Mouse (Mus musculus): Measurements from ENCODE around the gene Ptprd. TPM values are rescaled to one million over a fixed set of nuclear protein-coding genes. Genes with fewer than 3 reads are reported as not detected.

Ptprd gene
- polyA plus RNA-seq, 1 experiment, result 357 TPM

- no peak overlapping the region for H3K4me3 ChIP-seq (ENCODE audit: insufficient read depth, low read depth, low read length)
- TF ChIP-seq CTCF (IDR thresholded peaks at IDR 0.05; ENCODE audit: insufficient read depth, low read depth, low read length), result no peak
- no peak for TF ChIP-seq POLR2A (IDR thresholded peaks at IDR 0.05; ENCODE audit: insufficient read depth, low read depth, low read length)
- WGBS, result 60% methylated on average over 4 of the region's 4 CpGs
- no peak overlapping the region for H3K27ac ChIP-seq (ENCODE audit: insufficient read depth, low read depth, low read length)
- no peaks in the 10 kb centered on the region for H3K4me1 ChIP-seq (ENCODE audit: control insufficient read depth, insufficient read depth, low read length)
Measured at GRCm38 (mm10) chr4:77399146-77399545, 812.6 kb downstream of the Ptprd start.

- Histone ChIP-seq H3K4me3 (ENCODE audit: insufficient read depth, low read depth, low read length) (no peak overlapping the region), H3K27ac (ENCODE audit: insufficient read depth, low read depth, low read length) (no peak overlapping the region), H3K4me1 (ENCODE audit: control insufficient read depth, insufficient read depth, low read length) (no peaks in the 10 kb centered on the region)
- TF ChIP-seq POLR2A (IDR thresholded peaks at IDR 0.05; ENCODE audit: insufficient read depth, low read depth, low read length) (no peak), CTCF (IDR thresholded peaks at IDR 0.05; ENCODE audit: insufficient read depth, low read depth, low read length) (no peak)
Measured at GRCm38 (mm10) chr4:77361728-77362127, 850.0 kb downstream of the Ptprd start.

- H3K4me3 ChIP-seq (ENCODE audit: insufficient read depth, low read depth, low read length), result no peak overlapping the region
- no peaks in the 10 kb centered on the region for H3K4me1 ChIP-seq (ENCODE audit: control insufficient read depth, insufficient read depth, low read length)
- no peak for TF ChIP-seq CTCF (IDR thresholded peaks at IDR 0.05; ENCODE audit: insufficient read depth, low read depth, low read length)
- no peak for TF ChIP-seq POLR2A (IDR thresholded peaks at IDR 0.05; ENCODE audit: insufficient read depth, low read depth, low read length)
- WGBS, result 92% methylated on average over 4 of the region's 4 CpGs
- no peak overlapping the region for H3K27ac ChIP-seq (ENCODE audit: insufficient read depth, low read depth, low read length)
Measured at GRCm38 (mm10) chr4:77327198-77327597, 884.6 kb downstream of the Ptprd start.

GRCm38 (mm10) chr4:77317060-77317680 is 894.6 kb downstream of the Ptprd start:
- WGBS, result 35% methylated on average over 10 of the region's 10 CpGs
- no peak overlapping the region for H3K4me3 ChIP-seq (ENCODE audit: insufficient read depth, low read depth, low read length)
- TF ChIP-seq POLR2A (IDR thresholded peaks at IDR 0.05; ENCODE audit: insufficient read depth, low read depth, low read length) (no peak), CTCF (IDR thresholded peaks at IDR 0.05; ENCODE audit: insufficient read depth, low read depth, low read length) (no peak)
- no peak overlapping the region for H3K27ac ChIP-seq (ENCODE audit: insufficient read depth, low read depth, low read length)
- H3K4me1 ChIP-seq (ENCODE audit: control insufficient read depth, insufficient read depth, low read length), result no peaks in the 10 kb centered on the region

GRCm38 (mm10) chr4:77316644-77317043 is 895.1 kb downstream of the Ptprd start:
- 17% methylated on average over 2 of the region's 2 CpGs for WGBS
- H3K4me1 ChIP-seq (ENCODE audit: control insufficient read depth, insufficient read depth, low read length), result no peaks in the 10 kb centered on the region

GRCm38 (mm10) chr4:77310127-77310788 is 901.5 kb downstream of the Ptprd start:
- no peak for TF ChIP-seq POLR2A (IDR thresholded peaks at IDR 0.05; ENCODE audit: insufficient read depth, low read depth, low read length)
- no peak for TF ChIP-seq CTCF (IDR thresholded peaks at IDR 0.05; ENCODE audit: insufficient read depth, low read depth, low read length)
- Histone ChIP-seq H3K4me3 (ENCODE audit: insufficient read depth, low read depth, low read length) (no peak overlapping the region), H3K27ac (ENCODE audit: insufficient read depth, low read depth, low read length) (no peak overlapping the region), H3K4me1 (ENCODE audit: control insufficient read depth, insufficient read depth, low read length) (no peaks in the 10 kb centered on the region)
- 92% methylated on average over 3 of the region's 3 CpGs for WGBS

More at GRCm38 (mm10) chr4:77316644-77317043, 895.1 kb downstream of the Ptprd start:
- TF ChIP-seq CTCF (IDR thresholded peaks at IDR 0.05; ENCODE audit: insufficient read depth, low read depth, low read length) (no peak), POLR2A (IDR thresholded peaks at IDR 0.05; ENCODE audit: insufficient read depth, low read depth, low read length) (no peak)
- H3K4me3 ChIP-seq (ENCODE audit: insufficient read depth, low read depth, low read length), result no peak overlapping the region
- no peak overlapping the region for H3K27ac ChIP-seq (ENCODE audit: insufficient read depth, low read depth, low read length)

GRCm38 (mm10) chr4:77283423-77283822 is 928.3 kb downstream of the Ptprd start:
- 87% methylated on average over 1 of the region's 1 CpGs for WGBS
- H3K4me1 ChIP-seq (ENCODE audit: control insufficient read depth, insufficient read depth, low read length), result no peaks in the 10 kb centered on the region
- no peak overlapping the region for H3K4me3 ChIP-seq (ENCODE audit: insufficient read depth, low read depth, low read length)
- no peak for TF ChIP-seq POLR2A (IDR thresholded peaks at IDR 0.05; ENCODE audit: insufficient read depth, low read depth, low read length)
- no peak for TF ChIP-seq CTCF (IDR thresholded peaks at IDR 0.05; ENCODE audit: insufficient read depth, low read depth, low read length)
- no peak overlapping the region for H3K27ac ChIP-seq (ENCODE audit: insufficient read depth, low read depth, low read length)

GRCm38 (mm10) chr4:77277913-77278312 is 933.8 kb downstream of the Ptprd start:
- 26% methylated on average over 4 of the region's 4 CpGs for WGBS
- Histone ChIP-seq H3K27ac (ENCODE audit: insufficient read depth, low read depth, low read length) (no peak overlapping the region), H3K4me1 (ENCODE audit: control insufficient read depth, insufficient read depth, low read length) (no peaks in the 10 kb centered on the region), H3K4me3 (ENCODE audit: insufficient read depth, low read depth, low read length) (no peak overlapping the region)
- TF ChIP-seq CTCF (IDR thresholded peaks at IDR 0.05; ENCODE audit: insufficient read depth, low read depth, low read length) (no peak), POLR2A (IDR thresholded peaks at IDR 0.05; ENCODE audit: insufficient read depth, low read depth, low read length) (no peak)

GRCm38 (mm10) chr4:77259972-77260290 is 951.8 kb downstream of the Ptprd start:
- H3K4me3 ChIP-seq (ENCODE audit: insufficient read depth, low read depth, low read length), result no peak overlapping the region

More at GRCm38 (mm10) chr4:77259972-77260290, 951.8 kb downstream of the Ptprd start:
- no peak overlapping the region for H3K27ac ChIP-seq (ENCODE audit: insufficient read depth, low read depth, low read length)
- no peaks in the 10 kb centered on the region for H3K4me1 ChIP-seq (ENCODE audit: control insufficient read depth, insufficient read depth, low read length)
- no peak for TF ChIP-seq POLR2A (IDR thresholded peaks at IDR 0.05; ENCODE audit: insufficient read depth, low read depth, low read length)
- TF ChIP-seq CTCF (IDR thresholded peaks at IDR 0.05; ENCODE audit: insufficient read depth, low read depth, low read length), result no peak
- 17% methylated on average over 1 of the region's 1 CpGs for WGBS

All from olfactory bulb, adult 2 months (tissue).